ENCODE assay signal across 1 mouse cellular context in the genomic region with DNA sequence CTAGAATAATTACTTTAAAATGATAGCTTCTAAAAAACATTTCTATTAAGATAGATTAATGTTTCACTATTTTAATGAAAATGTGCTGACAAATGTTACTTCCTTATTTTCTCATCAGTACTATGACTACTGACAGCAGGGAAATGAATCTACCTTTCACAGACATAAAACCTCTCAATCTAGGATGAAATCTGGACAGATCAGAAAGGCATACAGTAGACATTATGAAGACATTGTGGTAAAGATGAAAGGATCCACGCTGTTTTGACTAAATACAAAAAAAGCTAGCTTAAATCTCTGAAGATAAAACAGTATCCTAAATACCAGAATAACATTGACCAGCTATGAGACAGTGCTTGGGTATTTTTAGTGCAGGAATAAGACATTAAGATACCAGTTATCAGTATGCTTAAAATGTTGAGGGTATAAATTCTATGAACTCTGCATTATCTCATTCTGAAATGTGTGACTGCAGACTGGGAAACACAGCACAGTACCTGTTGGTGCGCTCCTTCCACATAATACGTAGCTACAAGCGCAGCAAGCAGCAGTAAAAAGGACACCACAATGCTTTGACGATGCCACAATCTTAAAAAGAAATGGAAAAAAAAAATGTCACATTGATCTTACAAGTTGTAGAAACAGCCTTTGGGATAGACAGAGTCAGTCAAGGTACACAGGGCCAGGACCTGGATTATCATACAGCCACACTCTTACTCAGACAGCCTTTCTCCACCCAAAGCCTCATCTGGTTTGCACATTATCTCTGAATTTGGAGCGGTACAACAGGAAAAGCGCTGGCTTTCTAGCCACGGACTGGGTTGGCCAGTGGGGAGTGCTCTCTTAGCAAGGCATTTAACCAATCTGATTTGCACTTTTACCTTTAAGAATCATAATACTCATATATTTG.
TF ChIP-seq lines count a peak whose summit lies in the region.

No protein-coding gene starts in this region.

TF ChIP-seq in MEL, 35 proteins besides CTCF, POLR2A, EP300 and RAD21 (continued from another document):
- TF ChIP-seq UBTF (IDR thresholded peaks at IDR 0.05; ENCODE audit: borderline replicate concordance, insufficient read depth, low read depth, low read length) (no peak), ETS1 (IDR thresholded peaks at IDR 0.05; ENCODE audit: low read depth, low read length) (peak; percentile 48), E2F4 (IDR thresholded peaks at IDR 0.05; ENCODE audit: borderline replicate concordance, low read depth, low read length) (no peak), MAZ (IDR thresholded peaks at IDR 0.05; ENCODE audit: low read depth, low read length) (0 out of 2 replicates have a peak, but pooled peaks have one; percentile 54), ELF1 (IDR thresholded peaks at IDR 0.05; ENCODE audit: low read depth, low read length) (no peak), MEF2A (IDR thresholded peaks at IDR 0.05; ENCODE audit: extremely low read depth, insufficient replicate concordance, low read depth, low read length, poor library complexity, severe bottlenecking) (peak; percentile 76; the same call in 1 of the 2 replicates), GABPA (IDR thresholded peaks at IDR 0.05; ENCODE audit: low read depth, low read length) (0 out of 2 replicates have a peak, but pooled peaks have one; percentile 6), RCOR1 (IDR thresholded peaks at IDR 0.05; ENCODE audit: low read depth, low read length) (peak; percentile 60; the same call in 1 of the 2 replicates), MXI1 (IDR thresholded peaks at IDR 0.05; ENCODE audit: low read depth, low read length) (peak; percentile 44; the same call in 1 of the 2 replicates), USF2 (IDR thresholded peaks at IDR 0.05; ENCODE audit: borderline replicate concordance in 1 of 2, insufficient read depth in 1 of 2, low read depth in 1 of 2, low read length in 2 of 2) (no peak), KAT2A (conservative IDR thresholded peaks at IDR 0.05; ENCODE audit: low read depth, low read length) (no peak), HCFC1 (IDR thresholded peaks at IDR 0.05; ENCODE audit: low read depth, low read length) (no peak), USF1 (IDR thresholded peaks at IDR 0.05; ENCODE audit: low read depth, low read length) (no peak), ZNF384 (IDR thresholded peaks at IDR 0.05; ENCODE audit: low read depth, low read length) (peak; percentile 24; the same call in 1 of the 2 replicates), MAX (IDR thresholded peaks at IDR 0.05; ENCODE audit: low read length) (no peak), TCF12 (IDR thresholded peaks at IDR 0.05; ENCODE audit: low read depth, low read length) (peak; percentile 84), ZMIZ1 (IDR thresholded peaks at IDR 0.05; ENCODE audit: low read depth, low read length) (no peak), SMC3 (IDR thresholded peaks at IDR 0.05; ENCODE audit: low read depth, low read length) (no peak), POLR2AphosphoS2 (IDR thresholded peaks at IDR 0.05; ENCODE audit: low read length) (no peak), CHD1 (IDR thresholded peaks at IDR 0.05; ENCODE audit: low read depth, low read length) (no peak), MYC (IDR thresholded peaks at IDR 0.05; ENCODE audit: low read depth, low read length) (no peak), CHD2 (IDR thresholded peaks at IDR 0.05; ENCODE audit: low read length) (no peak), ZKSCAN1 (IDR thresholded peaks at IDR 0.05; ENCODE audit: low read depth, low read length) (no peak), NRF1 (IDR thresholded peaks at IDR 0.05; ENCODE audit: insufficient read depth, low read depth, low read length, poor library complexity, severe bottlenecking) (no peak), MAFK (IDR thresholded peaks at IDR 0.05; ENCODE audit: borderline replicate concordance, low read depth, low read length) (0 out of 2 replicates have a peak, but pooled peaks have one; percentile 10), TBP (IDR thresholded peaks at IDR 0.05; ENCODE audit: low read depth, low read length) (0 out of 2 replicates have a peak, but pooled peaks have one; percentile 32), MYB (IDR thresholded peaks at IDR 0.05; ENCODE audit: low read depth, low read length) (no peak), ZC3H11A (IDR thresholded peaks at IDR 0.05; ENCODE audit: low read depth, low read length) (no peak), JUND (IDR thresholded peaks at IDR 0.05; ENCODE audit: low read depth, low read length) (no peak), BHLHE40 (IDR thresholded peaks at IDR 0.05; ENCODE audit: borderline replicate concordance, low read depth, low read length) (no peak), SIN3A (IDR thresholded peaks at IDR 0.05; ENCODE audit: low read length) (peak; percentile 40), NELFE (IDR thresholded peaks at IDR 0.05; ENCODE audit: low read depth, low read length) (no peak), TAL1 (IDR thresholded peaks at IDR 0.05; ENCODE audit: low read length) (peak; percentile 52), GATA1 (IDR thresholded peaks at IDR 0.05; ENCODE audit: low read depth, low read length) (peak; percentile 66)
